Mouse (Mus musculus): ENCODE measurements around the gene Ttc33. TPM values are rescaled to one million over a fixed set of nuclear protein-coding genes. Genes with fewer than 3 reads are reported as not detected.
A peak's percentile ranks its signal among the peaks of the same experiment; 100 is the strongest.

Ttc33 gene
- total and polyA plus RNA-seq, 2 experiments from 2014 or later = 35.9 to 51.0 TPM

DNA sequence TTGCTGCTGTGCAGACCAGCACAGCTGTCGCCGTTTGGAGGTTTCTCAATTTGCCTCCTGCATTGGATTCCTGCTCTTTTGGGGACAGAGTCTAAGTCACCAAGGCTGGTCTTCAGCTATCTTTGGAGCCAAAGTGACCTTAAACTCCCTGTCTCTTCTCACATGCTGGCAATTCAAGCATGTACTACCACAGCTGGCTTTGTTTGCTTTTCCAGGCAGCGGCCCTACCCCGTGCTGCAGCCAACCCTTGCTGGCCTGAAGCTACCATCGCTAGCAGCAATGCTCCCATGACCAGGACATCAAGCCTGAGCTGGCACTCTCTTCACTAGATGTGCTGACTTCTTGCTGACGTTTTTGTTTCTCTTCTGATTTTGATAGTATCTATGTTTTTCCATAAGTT, 26.5 kb upstream of the Ttc33 start:
- H3K4me3 ChIP-seq (ENCODE audit: low read depth, low read length) = no peak overlapping the region
- no peak overlapping the region for H3K27ac ChIP-seq (ENCODE audit: low read depth, low read length)
- H3K9me3 ChIP-seq (ENCODE audit: low read length) = no peaks in the 10 kb centered on the region
- H3K27me3 ChIP-seq (ENCODE audit: insufficient read depth, low read length) = no peaks in the 10 kb centered on the region
- H3K4me1 ChIP-seq (ENCODE audit: insufficient read depth, low read length) = no peaks in the 10 kb centered on the region
- peaks cover 6% of the 10 kb centered on the region for H3K36me3 ChIP-seq (ENCODE audit: insufficient read depth, low read length)
- TF ChIP-seq CTCF (IDR thresholded peaks at IDR 0.05) = no peak
- no peak for DNase-seq (ENCODE audit: low spot score)
- ATAC-seq (ENCODE audit: low FRiP score) = no peak
- 71% methylated on average over 6 of the region's 6 CpGs for WGBS
- no peak overlapping the region for H3K9ac ChIP-seq (replicated peaks; ENCODE audit: low read length, poor library complexity, severe bottlenecking)
- H3K4me2 ChIP-seq (ENCODE audit: low read depth, low read length, poor library complexity, severe bottlenecking) = no peak overlapping the region

DNA sequence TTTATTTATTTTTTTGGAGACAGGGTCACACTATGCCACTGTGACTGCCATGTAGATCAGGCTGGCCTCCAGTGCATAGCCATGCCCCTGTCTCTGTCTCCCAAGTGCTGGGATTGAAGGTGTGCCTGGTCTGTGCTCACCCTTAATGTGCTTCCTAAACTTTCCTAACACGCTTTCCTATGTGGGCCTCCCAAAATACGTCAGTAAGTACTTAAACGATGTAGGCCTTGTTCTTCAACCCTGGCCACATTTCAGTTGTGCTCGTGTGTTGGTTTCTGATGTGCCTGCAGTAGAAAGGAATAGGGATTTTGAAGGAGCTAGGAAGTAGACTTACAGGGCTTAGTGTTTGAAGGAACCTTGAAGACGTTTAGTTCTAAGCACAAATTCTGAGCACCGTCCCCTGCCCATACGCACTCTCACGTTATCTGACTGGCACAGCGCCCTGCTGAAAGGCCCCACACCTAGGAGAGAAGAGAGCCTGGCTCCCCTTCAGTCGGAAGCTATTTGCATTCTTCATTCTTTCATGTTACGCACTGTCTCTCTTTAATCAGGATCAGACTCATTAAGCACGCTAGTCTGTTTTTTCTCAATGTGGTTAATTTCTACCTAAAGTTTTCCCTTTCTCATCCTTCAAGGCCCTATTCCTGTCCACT, 20.1 kb upstream of the Ttc33 start:
- no peak overlapping the region for H3K27ac ChIP-seq (ENCODE audit: low read depth, low read length)
- H3K27me3 ChIP-seq (ENCODE audit: insufficient read depth, low read length) = no peaks in the 10 kb centered on the region
- no peak for DNase-seq (ENCODE audit: low spot score)
- no peak for ATAC-seq (ENCODE audit: low FRiP score)
- no peaks in the 10 kb centered on the region for H3K9me3 ChIP-seq (ENCODE audit: low read length)
- H3K4me1 ChIP-seq (ENCODE audit: insufficient read depth, low read length) = no peaks in the 10 kb centered on the region
- no peak for TF ChIP-seq CTCF (IDR thresholded peaks at IDR 0.05)
- WGBS = 83% methylated on average over 12 of the region's 12 CpGs
- no peak overlapping the region for H3K9ac ChIP-seq (replicated peaks; ENCODE audit: low read length, poor library complexity, severe bottlenecking)
- H3K4me2 ChIP-seq (ENCODE audit: low read depth, low read length, poor library complexity, severe bottlenecking) = no peak overlapping the region
- peaks cover 35% of the 10 kb centered on the region for H3K36me3 ChIP-seq (ENCODE audit: insufficient read depth, low read length)
- H3K4me3 ChIP-seq (ENCODE audit: low read depth, low read length) = no peak overlapping the region

DNA sequence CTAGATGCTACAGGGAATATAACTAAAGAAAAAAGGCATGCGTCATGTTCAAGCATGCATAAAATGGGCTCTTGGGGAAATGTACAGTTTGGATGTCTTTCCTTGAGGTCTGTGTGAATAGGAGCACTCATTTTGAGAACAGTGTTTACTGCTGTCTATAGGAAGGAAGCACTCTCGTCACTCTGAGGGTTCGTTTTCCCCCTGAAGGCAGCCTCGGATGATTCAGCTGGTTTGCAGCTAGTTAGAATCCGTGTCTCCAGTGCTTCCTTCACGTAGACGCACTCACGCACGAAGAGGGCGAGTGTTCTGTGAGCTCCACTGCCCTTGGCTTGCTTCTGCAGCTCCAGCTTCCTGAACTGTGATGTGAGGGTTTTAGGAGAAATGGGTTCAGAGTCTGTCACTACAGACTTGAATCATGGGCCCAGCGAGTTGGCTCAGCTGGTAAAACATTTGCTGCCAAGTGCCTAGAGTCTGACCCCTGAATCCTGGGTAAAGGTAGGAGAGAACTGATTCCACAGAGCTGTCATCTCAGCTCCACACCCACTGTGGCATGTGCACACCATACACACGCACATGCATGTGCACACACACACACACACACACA, 12.0 kb upstream of the Ttc33 start:
- Histone ChIP-seq H3K36me3 (ENCODE audit: insufficient read depth, low read length) (peaks cover 49% of the 10 kb centered on the region), H3K4me2 (ENCODE audit: low read depth, low read length, poor library complexity, severe bottlenecking) (no peak overlapping the region), H3K9me3 (ENCODE audit: low read length) (no peaks in the 10 kb centered on the region), H3K27me3 (ENCODE audit: insufficient read depth, low read length) (no peaks in the 10 kb centered on the region), H3K4me3 (ENCODE audit: low read depth, low read length) (no peak overlapping the region), H3K9ac (replicated peaks; ENCODE audit: low read length, poor library complexity, severe bottlenecking) (no peak overlapping the region), H3K27ac (ENCODE audit: low read depth, low read length) (no peak overlapping the region), H3K4me1 (ENCODE audit: insufficient read depth, low read length) (no peaks in the 10 kb centered on the region)
- TF ChIP-seq CTCF (IDR thresholded peaks at IDR 0.05) = no peak
- ATAC-seq (ENCODE audit: low FRiP score) (no peak), DNase-seq (ENCODE audit: low spot score) (no peak)
- WGBS = 92% methylated on average over 12 of the region's 12 CpGs

DNA sequence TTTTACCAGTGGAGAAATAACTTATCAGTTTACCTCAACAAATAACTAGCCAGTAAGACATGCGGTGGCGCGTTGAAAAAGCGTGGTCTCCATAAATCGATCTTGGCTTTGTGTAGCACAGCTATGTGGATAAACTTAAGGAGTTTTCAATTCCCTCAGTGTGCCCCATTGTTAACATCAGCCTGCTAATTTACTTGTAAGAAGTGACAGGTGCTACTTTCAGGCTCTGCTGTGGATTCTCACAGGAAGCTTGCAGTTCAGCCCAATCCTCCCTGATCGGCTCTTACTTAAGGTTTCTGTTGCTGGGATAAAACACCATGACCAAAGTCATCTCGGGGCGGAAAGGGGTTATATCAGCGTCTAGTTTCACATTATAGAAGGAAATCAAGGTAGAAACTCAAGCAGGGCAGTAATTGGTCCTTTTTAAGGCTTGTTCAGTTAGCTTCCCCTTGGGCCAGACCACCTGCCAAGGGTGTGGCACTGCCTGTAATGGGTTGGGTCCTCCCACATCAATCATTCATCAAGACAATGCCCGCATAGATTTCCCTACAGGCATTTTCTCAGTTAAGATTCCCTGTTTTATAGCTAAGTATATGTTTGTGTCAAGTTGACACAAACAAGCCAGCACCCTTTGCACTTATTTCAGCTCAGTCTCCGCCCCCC, 526 bp upstream of the Ttc33 start:
- Histone ChIP-seq H3K4me3 (ENCODE audit: low read depth, low read length) (peak overlapping the region; percentile 76), H3K9me3 (ENCODE audit: low read length) (no peaks in the 10 kb centered on the region), H3K27me3 (ENCODE audit: insufficient read depth, low read length) (no peaks in the 10 kb centered on the region), H3K36me3 (ENCODE audit: insufficient read depth, low read length) (peaks cover 1% of the 10 kb centered on the region; the same call in 1 of the 2 replicates), H3K27ac (ENCODE audit: low read depth, low read length) (peak overlapping the region; percentile 85), H3K4me2 (ENCODE audit: low read depth, low read length, poor library complexity, severe bottlenecking) (peak overlapping the region; percentile 85), H3K4me1 (ENCODE audit: insufficient read depth, low read length) (0 out of 2 replicates have a peak, but pooled peaks cover 4% of the 10 kb centered on the region), H3K9ac (replicated peaks; ENCODE audit: low read length, poor library complexity, severe bottlenecking) (peak overlapping the region; percentile 65)
- WGBS = 45% methylated on average over 10 of the region's 11 CpGs
- DNase-seq (ENCODE audit: low spot score) = peak; percentile 30
- TF ChIP-seq CTCF (IDR thresholded peaks at IDR 0.05) = no peak
- ATAC-seq (ENCODE audit: low FRiP score) = peak; percentile 42

DNA sequence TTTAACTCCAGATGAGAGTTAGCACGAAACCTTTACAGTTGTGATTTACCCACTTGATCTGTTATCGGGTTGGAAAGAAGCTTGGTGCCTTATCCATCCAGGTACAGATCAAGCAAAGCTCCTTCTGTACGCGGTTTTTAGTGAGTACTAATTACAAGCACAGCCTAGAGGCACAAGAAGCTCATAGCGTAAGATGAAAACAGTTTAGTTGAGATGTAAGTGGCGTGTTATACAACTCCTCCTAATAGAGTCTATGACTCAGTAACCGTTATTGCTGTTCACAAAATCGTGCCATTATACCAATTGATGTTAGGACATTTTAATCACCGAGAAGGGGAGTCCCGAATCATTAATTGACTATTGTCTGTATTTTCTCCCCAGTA, 959 bp downstream of the Ttc33 start:
- Histone ChIP-seq H3K4me3 (ENCODE audit: low read depth, low read length) (peak overlapping the region; percentile 76), H3K4me2 (ENCODE audit: low read depth, low read length, poor library complexity, severe bottlenecking) (peak overlapping the region; percentile 85), H3K4me1 (ENCODE audit: insufficient read depth, low read length) (0 out of 2 replicates have a peak, but pooled peaks cover 4% of the 10 kb centered on the region), H3K9me3 (ENCODE audit: low read length) (no peaks in the 10 kb centered on the region), H3K27ac (ENCODE audit: low read depth, low read length) (peak overlapping the region; percentile 85), H3K36me3 (ENCODE audit: insufficient read depth, low read length) (peaks cover 14% of the 10 kb centered on the region), H3K9ac (replicated peaks; ENCODE audit: low read length, poor library complexity, severe bottlenecking) (peak overlapping the region; percentile 65), H3K27me3 (ENCODE audit: insufficient read depth, low read length) (no peaks in the 10 kb centered on the region)
- no peak for TF ChIP-seq CTCF (IDR thresholded peaks at IDR 0.05)
- no peak for ATAC-seq (ENCODE audit: low FRiP score)
- WGBS = 34% methylated on average over 10 of the region's 10 CpGs
- DNase-seq (ENCODE audit: low spot score) = peak; percentile 6

DNA sequence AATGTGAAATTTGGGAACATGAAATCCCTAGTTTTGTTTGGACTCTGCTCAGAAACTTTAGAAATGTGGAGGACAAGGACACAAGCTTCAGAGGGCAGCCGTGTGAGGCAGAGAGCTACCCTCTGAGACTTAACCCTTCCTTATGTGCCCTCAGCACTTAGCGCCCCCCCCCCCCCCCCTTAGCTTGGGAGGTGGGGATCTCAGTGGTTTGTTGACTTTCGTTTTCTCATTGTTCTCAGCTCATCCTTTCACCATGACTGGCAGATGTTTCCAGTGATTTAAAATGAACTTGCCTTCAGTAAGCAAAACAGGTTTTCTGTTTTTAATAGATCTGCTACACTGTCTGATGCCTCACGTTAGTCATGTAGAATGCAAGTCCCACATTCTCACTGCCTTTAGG, 1.8 kb downstream of the Ttc33 start:
- ATAC-seq (ENCODE audit: low FRiP score) (no peak), DNase-seq (ENCODE audit: low spot score) (no peak)
- H3K4me1 ChIP-seq (ENCODE audit: insufficient read depth, low read length) = 0 out of 2 replicates have a peak, but pooled peaks cover 4% of the 10 kb centered on the region
- 57% methylated on average over 4 of the region's 4 CpGs for WGBS
- TF ChIP-seq CTCF (IDR thresholded peaks at IDR 0.05) = no peak
- H3K9ac ChIP-seq (replicated peaks; ENCODE audit: low read length, poor library complexity, severe bottlenecking) = no peak overlapping the region
- H3K4me3 ChIP-seq (ENCODE audit: low read depth, low read length) = no peak overlapping the region
- H3K9me3 ChIP-seq (ENCODE audit: low read length) = no peaks in the 10 kb centered on the region
- no peak overlapping the region for H3K4me2 ChIP-seq (ENCODE audit: low read depth, low read length, poor library complexity, severe bottlenecking)
- peaks cover 14% of the 10 kb centered on the region for H3K36me3 ChIP-seq (ENCODE audit: insufficient read depth, low read length)
- no peaks in the 10 kb centered on the region for H3K27me3 ChIP-seq (ENCODE audit: insufficient read depth, low read length)
- H3K27ac ChIP-seq (ENCODE audit: low read depth, low read length) = no peak overlapping the region

Data from midbrain, postnatal 0 days (tissue).